Mouse (Mus musculus) gastrocnemius, postnatal 10 days (tissue): ENCODE data around the gene Aebp2. TPM values are rescaled to one million over a fixed set of nuclear protein-coding genes. Genes with fewer than 3 reads are reported as not detected.

ENCODE experiments used
- DNase-seq: peaks from one replicate; pipeline ENCODE4 v3.0.0; 2021; ENCODE audit warnings: mixed read lengths
- total RNA-seq, 2 experiments: library from RNA; stranded (reverse); gene quantifications; 2 replicates each; pipeline ENCODE4 v1.2.3; 2021

The Aebp2 gene
- total RNA-seq, 2 experiments from 2014 or later, result 38.6 to 45.2 TPM

DNA sequence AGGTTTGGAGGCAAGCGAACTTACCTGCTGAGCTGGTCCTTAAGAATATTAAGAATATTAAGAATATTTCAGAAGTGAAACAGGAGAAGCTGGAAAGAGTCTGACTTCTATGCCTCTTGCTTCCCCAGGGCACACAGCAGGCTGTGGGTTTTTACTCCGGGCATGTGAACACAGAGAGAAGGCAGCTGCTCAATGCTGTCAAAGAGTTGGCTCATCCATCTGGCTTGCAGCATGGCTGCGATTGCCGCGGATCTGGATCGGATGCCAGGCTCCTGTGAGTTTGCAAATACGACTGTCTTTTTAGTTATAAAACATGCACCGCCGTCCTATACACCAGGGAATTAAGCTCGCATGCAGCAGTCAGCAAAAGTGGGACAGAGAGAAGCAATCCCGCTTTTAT, 75.5 kb downstream of the Aebp2 start:
- peak; percentile 52 for DNase-seq

DNA sequence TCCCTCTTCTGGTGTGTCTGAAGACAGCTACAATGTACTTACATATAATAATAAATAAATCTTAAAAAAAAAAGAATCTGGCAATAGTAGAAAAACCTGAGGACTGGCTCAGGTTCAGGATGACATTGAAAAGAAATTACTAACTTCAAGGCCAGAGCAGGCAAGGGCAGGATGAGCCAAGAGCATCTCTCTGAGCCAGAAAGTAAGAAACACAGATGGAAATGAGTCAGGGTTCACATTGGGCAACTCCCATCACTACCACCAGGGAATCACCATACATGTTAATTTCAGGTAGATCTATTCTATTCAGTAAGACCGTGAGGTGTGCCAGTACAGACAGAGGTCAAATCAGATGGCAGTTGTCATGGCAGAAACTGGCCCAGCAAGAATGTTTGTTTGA, 76.1 kb downstream of the Aebp2 start:
- DNase-seq, result no peak

GRCm38 (mm10) chr6:140701259-140701658, 78.8 kb downstream of the Aebp2 start:
- DNase-seq, result no peak

DNA sequence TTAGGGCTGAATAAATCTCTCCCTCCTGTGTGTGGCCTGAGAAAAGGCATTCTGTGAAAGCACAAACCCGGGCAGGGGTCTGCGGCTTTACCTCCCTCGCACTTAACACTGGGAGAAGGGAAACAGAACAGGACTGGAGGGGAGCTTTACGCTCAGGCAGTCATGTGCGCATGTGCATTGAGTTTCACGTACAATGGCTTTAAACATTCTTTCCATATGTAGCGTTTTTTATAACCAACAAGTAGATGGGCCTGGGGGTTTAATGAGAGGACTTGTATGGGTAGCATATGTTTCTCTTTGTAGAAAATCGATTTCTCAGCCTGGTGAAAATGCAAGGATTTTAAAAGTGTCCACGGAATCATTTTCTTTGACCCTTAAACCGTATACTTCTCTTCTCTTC, 82.7 kb downstream of the Aebp2 start:
- no peak for DNase-seq

- DNase-seq, result no peak
Observed at GRCm38 (mm10) chr6:140706056-140706455, 83.6 kb downstream of the Aebp2 start.

GRCm38 (mm10) chr6:140708059-140708458, 85.6 kb downstream of the Aebp2 start:
- DNase-seq, result no peak

DNA sequence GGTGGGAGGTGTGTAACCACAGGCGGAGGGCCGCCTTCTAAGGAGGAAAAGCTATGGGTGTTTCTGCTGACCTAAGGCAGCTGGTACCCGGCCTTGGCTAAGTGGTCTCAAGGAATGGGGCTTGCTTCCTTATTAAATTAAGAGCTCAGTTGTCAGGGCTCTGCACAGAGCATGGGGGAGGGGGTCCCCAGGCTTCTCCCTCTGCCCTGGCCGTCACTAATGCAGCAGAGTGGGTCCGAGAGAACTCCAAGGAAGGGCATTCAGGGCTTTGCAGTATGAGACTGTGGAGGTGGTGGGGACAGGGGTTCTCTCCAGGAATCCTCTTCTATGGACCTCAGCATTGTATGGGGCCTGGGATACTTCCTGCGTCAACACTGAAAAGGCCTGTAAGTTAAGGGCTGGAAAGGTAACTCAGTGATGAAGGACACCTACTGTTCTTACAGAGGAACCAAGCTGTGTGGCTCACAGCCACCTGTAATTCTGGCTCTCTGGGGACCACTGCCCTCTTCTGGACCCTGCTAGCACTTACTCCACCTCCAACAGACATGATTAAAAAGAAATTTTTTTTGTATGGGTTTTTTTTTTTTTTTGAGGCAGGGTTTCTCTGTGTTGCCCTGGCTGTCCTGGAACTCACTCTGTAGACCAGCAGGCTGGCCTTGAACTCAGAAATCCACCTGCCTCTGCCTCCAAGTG, 87.1 kb downstream of the Aebp2 start:
- no peak for DNase-seq

GRCm38 (mm10) chr6:140712754-140713153, 90.3 kb downstream of the Aebp2 start:
- peak; percentile 70 for DNase-seq

DNA sequence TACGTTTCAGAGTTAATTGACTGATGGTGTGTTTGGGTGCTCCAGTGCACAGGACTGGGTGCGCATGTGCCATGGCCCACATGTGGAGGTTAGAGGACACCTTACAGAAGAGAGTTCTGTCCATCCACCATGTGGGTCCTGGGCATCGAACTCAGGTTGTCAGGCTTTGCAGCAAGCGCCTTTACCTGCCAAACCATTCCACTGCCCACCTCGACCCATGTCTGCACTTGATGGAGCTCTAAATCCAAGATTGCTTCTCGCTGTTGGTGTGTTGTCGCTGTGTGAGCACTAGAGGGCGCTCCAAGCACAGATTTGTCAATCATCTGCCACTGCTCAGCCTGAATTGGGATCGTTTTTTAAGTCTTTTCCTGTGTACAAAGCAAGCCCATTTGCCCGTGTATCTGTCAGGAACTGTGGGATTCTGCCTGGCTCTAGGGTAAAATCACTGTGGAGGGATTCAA, 92.5 kb downstream of the Aebp2 start:
- DNase-seq, result peak; percentile 78

DNA sequence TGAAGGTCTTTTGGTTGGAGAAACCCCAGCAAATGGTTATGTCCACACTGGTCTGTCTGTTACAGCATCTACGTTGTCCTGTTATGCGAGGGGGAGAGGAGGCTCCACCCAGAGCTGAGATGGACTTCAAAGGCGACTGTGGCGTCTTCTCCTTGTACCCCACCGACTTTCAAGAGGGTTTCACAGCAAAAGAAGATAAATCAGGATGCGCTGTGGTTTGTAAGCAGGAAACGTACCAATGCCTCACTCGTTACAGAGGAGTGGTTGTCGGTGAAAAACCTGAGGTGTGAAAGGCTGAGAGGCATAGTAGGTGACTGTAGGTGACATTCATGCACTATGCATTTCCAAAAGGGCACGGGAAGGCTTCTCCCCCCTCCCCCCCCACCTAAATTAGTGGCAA, 99.6 kb downstream of the Aebp2 start:
- DNase-seq, result no peak

Other genes with a start within 250 kb of the Aebp2 start
- 10 to 100 TPM; 20.0 to 23.4 TPM for gene Plekha5, start 198.6 kb upstream of the Aebp2 start, total RNA-seq
- gene Gm11077, start 106.6 kb downstream of the Aebp2 start, total RNA-seq, result not detected